Mouse (Mus musculus): Measurements from ENCODE around the gene Isl2.

DNA sequence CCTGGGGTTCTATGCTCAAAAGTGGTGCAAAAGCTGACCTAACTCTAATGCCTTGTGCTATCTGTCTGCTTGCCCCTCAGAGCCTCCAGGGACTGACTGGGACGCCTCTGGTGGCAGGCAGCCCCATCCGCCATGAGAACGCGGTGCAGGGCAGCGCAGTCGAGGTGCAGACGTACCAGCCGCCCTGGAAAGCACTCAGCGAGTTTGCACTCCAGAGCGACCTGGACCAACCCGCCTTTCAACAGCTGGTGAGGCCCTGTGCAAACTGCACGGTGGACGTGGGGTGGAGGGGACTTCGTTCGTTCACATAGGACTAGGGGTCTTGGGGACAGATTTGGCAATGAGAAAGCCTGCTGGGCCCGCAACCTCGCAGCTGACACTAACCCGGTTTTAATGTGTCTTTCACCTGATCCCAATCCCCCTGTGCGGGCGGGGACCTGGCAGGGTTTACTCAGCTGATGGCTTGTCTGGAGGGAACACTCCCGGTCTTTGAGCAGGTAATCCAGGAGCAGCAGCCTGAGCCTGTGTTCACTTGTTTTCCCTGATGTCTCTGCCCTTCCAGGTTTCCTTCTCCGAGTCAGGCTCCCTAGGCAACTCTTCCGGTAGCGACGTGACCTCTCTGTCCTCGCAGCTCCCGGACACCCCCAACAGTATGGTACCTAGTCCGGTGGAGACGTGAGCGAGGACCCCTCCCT, 6.5 kb downstream of the Isl2 start:
- TF ChIP-seq POLR2A (IDR thresholded peaks at IDR 0.05; ENCODE audit: borderline replicate concordance, low read depth, low read length) = no peak
- TF ChIP-seq CTCF (IDR thresholded peaks at IDR 0.05; ENCODE audit: low read depth, low read length) = no peak
